Mouse (Mus musculus) liver, embryonic 14.5 days (tissue): ENCODE data around the gene Cdt1. TPM values are rescaled to one million over a fixed set of nuclear protein-coding genes. Genes with fewer than 3 reads are reported as not detected.

Source experiments
- ATAC-seq: fragments of 200-750 bp; cut with Nextera tagmentation; 2 replicates; pipeline ENCODE4 v1.8.0; 2017; ENCODE audit warnings: moderate number of reproducible peaks, mild to moderate bottlenecking, moderate library complexity; ENCODE audit not compliant: insufficient read depth
- DNase-seq, 3 experiments: peaks; one replicate each; pipeline ENCODE4 v3.0.0-alpha.2; 2012 to 2013; ENCODE audit warnings: low read depth in 3 of 3, low spot score in 3 of 3
- H3K27ac ChIP-seq: fragments of 300-500 bp; sonication (generic); 2 replicates; pipeline ENCODE4 v1.5.1; 2014; ENCODE audit warnings: moderate library complexity, mild to moderate bottlenecking, control low read depth, inconsistent platforms
- H3K27me3 ChIP-seq: fragments of 300-500 bp; sonication (generic); 2 replicates; pipeline ENCODE4 v1.6.1; 2014; ENCODE audit warnings: mild to moderate bottlenecking, low read length, moderate library complexity; ENCODE audit not compliant: control insufficient read depth, insufficient read depth
- H3K36me3 ChIP-seq: fragments of 300-500 bp; sonication (generic); replicated peaks from 2 replicates; pipeline ENCODE4 v1.6.1; 2014; ENCODE audit warnings: low read depth; ENCODE audit not compliant: control insufficient read depth, insufficient read depth
- H3K4me1 ChIP-seq, 2 experiments: fragments of 200-500 bp in 1 of 2; fragments of 300-500 bp in 1 of 2; sonication (generic) in 1 of 2; replicated peaks; 2 replicates each; pipeline ENCODE4 v1.6.1; 2012 to 2014; ENCODE audit warnings: antibody characterized with exemption in 1 of 2, inconsistent platforms in 1 of 2, low read length in 1 of 2; ENCODE audit not compliant: control insufficient read depth in 2 of 2, insufficient read depth in 2 of 2
- H3K4me2 ChIP-seq: fragments of 300-500 bp; sonication (generic); 2 replicates; pipeline ENCODE4 v1.6.1; 2014; ENCODE audit warnings: low read depth, mild to moderate bottlenecking, control low read depth, moderate library complexity
- H3K4me3 ChIP-seq, 2 experiments: fragments of 200-500 bp in 1 of 2; fragments of 300-500 bp in 1 of 2; sonication (generic) in 1 of 2; 2 replicates each; pipeline ENCODE4 v1.5.1; 2012 to 2014; ENCODE audit warnings: low read depth in 2 of 2, low read length in 2 of 2, mild to moderate bottlenecking in 2 of 2, control low read depth in 1 of 2, inconsistent platforms in 1 of 2, moderate library complexity in 1 of 2; ENCODE audit not compliant: insufficient read depth in 1 of 2
- H3K9ac ChIP-seq: fragments of 300-500 bp; sonication (generic); replicated peaks from 2 replicates; pipeline ENCODE4 v1.6.1; 2014; ENCODE audit warnings: mild to moderate bottlenecking, control low read depth, moderate library complexity
- H3K9me3 ChIP-seq: fragments of 300-500 bp; sonication (generic); 2 replicates; pipeline ENCODE4 v1.6.1; 2016; ENCODE audit warnings: low read length, mixed read lengths; ENCODE audit not compliant: control insufficient read depth
- CTCF ChIP-seq: IDR thresholded peaks from 2 replicates; pipeline ENCODE4 v1.5.1; 2016; ENCODE audit warnings: antibody characterized with exemption, low read depth, control low read depth
- EP300 ChIP-seq: IDR thresholded peaks from 2 replicates; pipeline ENCODE4 v1.6.1; 2016; ENCODE audit warnings: antibody characterized with exemption, low read depth
- WGBS: fragments of 180-500 bp; shearing (Covaris S2); extraction: QIAGEN DNeasy Blood & Tissue Kit; methylation state at CpG from one replicate; pipeline ENCODE4 v1.1.7; 2014; ENCODE audit not compliant: insufficient replicate concordance; 5-methylcytosine and 5-hydroxymethylcytosine counted together
- polyA plus RNA-seq, 2 experiments: library from polyadenylated mRNA; depleted of rRNA in 1 of 2; stranded (reverse) in 1 of 2; unstranded in 1 of 2; fragments of >200 nt; fragmentation: Nextera tagmentation in 1 of 2; extraction: Ambion mirVana in 1 of 2; gene quantifications; 2 replicates each; pipeline versions ENCODE4 v1.2.1 to v1.2.3; 2012 to 2014

The Cdt1 gene
- polyA plus RNA-seq, 2 experiments = 41.9 to 65.3 TPM

DNA sequence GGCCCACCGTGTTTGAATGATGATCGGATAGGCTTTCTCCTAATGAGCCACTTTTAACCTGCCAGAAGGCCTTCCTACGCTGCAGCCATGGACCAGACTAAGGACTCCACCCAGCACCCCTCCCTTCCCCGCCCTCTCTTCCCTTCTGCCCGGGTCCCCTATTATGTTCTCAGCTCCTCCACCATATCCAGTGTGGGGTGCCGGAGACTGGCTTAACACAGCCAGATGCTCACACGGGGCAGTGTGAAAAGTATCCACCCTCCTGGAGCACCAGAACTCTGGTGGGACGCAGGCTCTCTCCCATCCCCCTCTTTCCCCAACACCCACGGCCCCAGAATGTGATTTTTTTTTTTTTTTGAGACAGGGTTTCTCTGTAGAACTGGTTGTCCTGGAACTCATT, 5.8 kb downstream of the Cdt1 start:
- Histone ChIP-seq H3K36me3 (peaks cover 50% of the 10 kb centered on the region), H3K9me3 (no peaks in the 10 kb centered on the region), H3K27me3 (no peaks in the 10 kb centered on the region), H3K9ac (no peak overlapping the region), H3K27ac (no peak overlapping the region), H3K4me3 (no peak overlapping the region), H3K4me2 (no peak overlapping the region), H3K4me1 (peaks cover 28 to 42% of the 10 kb centered on the region in 2 experiments)
- DNase-seq (no peak), ATAC-seq (no peak)
- 42% methylated on average over 9 of the region's 9 CpGs for WGBS
- TF ChIP-seq CTCF (no peak), EP300 (no peak)

DNA sequence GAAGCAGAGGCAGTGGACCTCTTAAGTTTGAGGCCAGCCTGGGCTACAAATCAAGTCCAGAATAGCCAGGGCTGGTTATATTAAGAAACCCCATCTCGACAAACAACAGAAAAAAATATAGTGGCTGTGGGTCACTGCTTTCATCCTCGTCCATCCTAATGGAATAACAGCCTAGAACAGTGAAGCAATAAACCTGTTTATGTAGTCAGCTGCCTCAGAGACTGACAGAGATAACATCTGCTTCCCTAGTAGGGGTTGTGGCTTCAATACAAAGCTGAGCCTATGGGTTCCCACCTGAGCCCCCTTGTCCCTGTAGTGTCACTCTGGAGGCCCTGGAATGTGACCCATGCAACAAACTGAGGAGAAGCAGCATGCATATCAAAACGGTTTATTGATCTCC, 6.4 kb downstream of the Cdt1 start:
- H3K4me3 ChIP-seq = no peak overlapping the region
- H3K4me1 ChIP-seq = peaks cover 28 to 41% of the 10 kb centered on the region in 2 experiments
- no peaks in the 10 kb centered on the region for H3K9me3 ChIP-seq
- WGBS = 54% methylated on average over 3 of the region's 3 CpGs
- H3K36me3 ChIP-seq = peaks cover 45% of the 10 kb centered on the region
- peak overlapping the region; percentile 82 for H3K4me2 ChIP-seq
- H3K27ac ChIP-seq = peak overlapping the region; percentile 63
- no peaks in the 10 kb centered on the region for H3K27me3 ChIP-seq
- TF ChIP-seq CTCF = no peak
- no peak for TF ChIP-seq EP300
- no peak for DNase-seq
- peak; percentile 0; the same call in 1 of the 2 replicates for ATAC-seq
- no peak overlapping the region; the same call in 1 of the 2 replicates for H3K9ac ChIP-seq

DNA sequence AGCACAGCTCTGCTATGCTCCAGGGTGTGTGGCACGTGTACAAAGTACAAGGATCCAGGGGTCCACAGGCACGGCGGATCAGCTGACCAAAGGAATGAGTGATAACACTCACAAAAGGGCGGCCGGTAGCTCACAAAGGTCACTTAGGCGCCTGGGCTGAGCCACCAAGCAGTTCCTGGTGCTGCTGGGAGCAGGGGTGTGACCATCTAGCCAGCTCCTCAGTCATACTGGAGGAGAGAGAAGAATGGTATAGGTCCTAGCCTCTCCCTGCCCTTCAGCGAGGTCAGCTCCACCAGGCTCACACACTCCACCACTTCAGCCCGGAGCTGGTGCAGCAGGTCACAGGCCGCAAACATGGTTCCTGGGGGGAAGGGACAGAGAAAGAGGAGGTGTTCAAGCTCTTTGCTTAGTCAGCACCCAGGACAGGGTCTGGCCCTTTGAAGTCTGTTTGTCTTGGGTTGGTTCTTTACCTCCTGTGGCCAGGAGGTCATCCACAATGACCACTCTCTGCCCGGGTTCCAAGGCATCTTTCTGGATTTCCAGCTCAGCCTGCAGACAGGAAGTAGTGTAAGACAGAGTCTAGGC, 6.9 kb downstream of the Cdt1 start:
- Histone ChIP-seq H3K9ac (no peak overlapping the region; the same call in 1 of the 2 replicates), H3K4me2 (peak overlapping the region; percentile 82), H3K4me3 (peak overlapping the region; percentile 59 to 68; a peak in 3 of 4 replicates), H3K36me3 (peaks cover 40% of the 10 kb centered on the region), H3K27me3 (no peaks in the 10 kb centered on the region), H3K9me3 (no peaks in the 10 kb centered on the region), H3K4me1 (peaks cover 25 to 36% of the 10 kb centered on the region in 2 experiments), H3K27ac (peak overlapping the region; percentile 63)
- no peak for TF ChIP-seq CTCF
- 24% methylated on average over 10 of the region's 10 CpGs for WGBS
- no peak for DNase-seq
- peak; percentile 17 for ATAC-seq

DNA sequence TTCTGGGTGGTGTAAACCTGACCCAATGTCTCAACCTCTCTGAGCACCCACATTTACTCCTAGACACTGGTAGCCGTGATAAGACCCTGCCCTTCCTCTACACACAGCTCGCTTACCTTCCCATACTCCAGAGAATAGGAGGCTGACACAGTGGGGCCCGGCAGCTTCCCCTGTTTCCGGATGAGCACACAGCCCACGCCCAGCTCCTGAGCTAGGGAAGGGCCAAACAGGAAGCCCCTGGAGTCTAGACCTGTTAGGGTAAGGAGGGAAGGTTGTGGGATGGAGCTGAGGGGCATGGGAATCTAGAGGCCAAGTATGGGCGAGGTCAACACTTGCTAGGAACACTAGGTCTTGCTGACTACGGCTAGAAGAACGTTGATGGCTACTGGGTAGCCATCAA, 7.5 kb downstream of the Cdt1 start:
- Histone ChIP-seq H3K4me1 (peaks cover 25 to 35% of the 10 kb centered on the region in 2 experiments), H3K27ac (peak overlapping the region; percentile 63), H3K36me3 (peaks cover 35% of the 10 kb centered on the region), H3K9me3 (no peaks in the 10 kb centered on the region), H3K4me2 (peak overlapping the region; percentile 82), H3K4me3 (peak overlapping the region; percentile 59 to 68), H3K9ac (peak overlapping the region; percentile 73), H3K27me3 (no peaks in the 10 kb centered on the region)
- DNase-seq (no peak), ATAC-seq (peak; percentile 8; the same call in 1 of the 2 replicates)
- WGBS = 14% methylated on average over 8 of the region's 8 CpGs
- TF ChIP-seq CTCF = no peak
- no peak for TF ChIP-seq EP300

DNA sequence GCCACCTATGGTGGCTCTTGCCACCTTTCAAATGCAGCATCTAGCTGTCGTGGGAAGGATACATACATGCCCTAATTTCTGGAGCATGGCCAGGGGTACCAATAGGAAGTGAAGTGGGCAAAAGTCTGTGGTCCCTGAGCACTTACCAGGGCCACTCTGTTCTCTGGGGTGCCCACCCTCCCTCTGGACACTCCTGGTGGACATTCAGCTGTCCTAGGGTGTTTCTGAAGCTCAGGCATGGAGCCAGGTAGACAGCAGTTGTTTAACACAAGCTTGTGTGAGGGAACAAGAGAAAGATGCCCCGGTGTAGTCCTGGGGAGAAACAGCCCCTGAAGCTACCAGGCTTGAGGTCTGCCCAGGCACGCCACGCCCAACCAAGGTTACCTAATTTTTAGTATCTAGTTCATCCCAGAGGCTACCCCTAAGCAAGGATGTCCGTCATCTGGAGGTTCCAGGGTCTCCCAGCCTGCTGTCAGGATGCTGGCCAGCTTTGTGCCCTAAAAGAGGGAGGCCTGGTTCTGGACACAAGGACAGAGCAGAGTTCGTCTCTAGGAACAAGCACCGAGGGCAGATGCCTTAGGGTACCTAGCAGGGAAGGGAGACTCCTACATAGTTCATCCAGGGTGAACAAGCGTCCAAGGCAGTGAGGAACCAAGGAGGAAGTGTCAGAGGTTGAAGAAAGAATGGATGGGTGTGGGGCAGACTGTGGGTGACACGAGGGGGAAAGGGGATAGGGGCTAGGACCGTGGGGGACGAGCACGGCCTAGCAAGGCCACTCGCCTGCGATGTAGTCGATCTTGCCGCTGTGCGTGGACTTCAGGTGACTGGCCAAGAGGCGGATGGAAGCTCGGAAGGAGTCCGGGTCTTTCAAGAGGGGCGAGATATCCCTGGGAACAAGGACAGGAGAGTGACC, 8.2 kb downstream of the Cdt1 start:
- TF ChIP-seq EP300 (no peak), CTCF (no peak)
- WGBS = 4% methylated on average over 21 of the region's 21 CpGs

More for the DNA sequence above, 8.2 kb downstream of the Cdt1 start:
- ATAC-seq (peak; percentile 5; the same call in 1 of the 2 replicates), DNase-seq (no peak)
- peak overlapping the region; percentile 63 for H3K27ac ChIP-seq
- peak overlapping the region; percentile 82 for H3K4me2 ChIP-seq
- H3K9me3 ChIP-seq = no peaks in the 10 kb centered on the region
- H3K4me3 ChIP-seq = peak overlapping the region; percentile 59 to 68
- H3K27me3 ChIP-seq = no peaks in the 10 kb centered on the region
- peak overlapping the region; percentile 73 for H3K9ac ChIP-seq
- peaks cover 28% of the 10 kb centered on the region for H3K36me3 ChIP-seq
- H3K4me1 ChIP-seq = peaks cover 25 to 35% of the 10 kb centered on the region in 2 experiments
